Mouse (Mus musculus): ENCODE results near the gene Plscr3.

- TF ChIP-seq CTCF (IDR thresholded peaks at IDR 0.05; ENCODE audit: control insufficient read depth, insufficient read depth, insufficient read length): peak; percentile 55
- TF ChIP-seq FOSL1 (IDR thresholded peaks at IDR 0.05; ENCODE audit: insufficient read depth, low read length, poor library complexity, severe bottlenecking): no peak
- TF ChIP-seq CEBPB (IDR thresholded peaks at IDR 0.05; ENCODE audit: low read depth): no peak
- TF ChIP-seq USF1 (IDR thresholded peaks at IDR 0.05; ENCODE audit: low read depth): no peak
- no peak for TF ChIP-seq MYOD1 (IDR thresholded peaks at IDR 0.05; ENCODE audit: control insufficient read depth, insufficient read length, low read depth)
These were observed 34.3 kb downstream of the Plscr3 start for GRCm38 (mm10) chr11:69880506-69880852.
